Mouse (Mus musculus) liver, embryonic 14.5 days (tissue): Measurements from ENCODE around the gene Pabpc4. TPM values are rescaled to one million over a fixed set of nuclear protein-coding genes. Genes with fewer than 3 reads are reported as not detected.
A peak's percentile ranks its signal among the peaks of the same experiment; 100 is the strongest.

Experiments
- ATAC-seq: fragments of 200-750 bp; cut with Nextera tagmentation; 2 replicates; pipeline ENCODE4 v1.8.0; 2017; ENCODE audit warnings: moderate number of reproducible peaks, mild to moderate bottlenecking, moderate library complexity; ENCODE audit not compliant: insufficient read depth
- DNase-seq, 3 experiments: peaks; one replicate each; pipeline ENCODE4 v3.0.0-alpha.2; 2012 to 2013; ENCODE audit warnings: low read depth in 3 of 3, low spot score in 3 of 3
- H3K27ac ChIP-seq: fragments of 300-500 bp; sonication (generic); 2 replicates; pipeline ENCODE4 v1.5.1; 2014; ENCODE audit warnings: moderate library complexity, mild to moderate bottlenecking, control low read depth, inconsistent platforms
- H3K27me3 ChIP-seq: fragments of 300-500 bp; sonication (generic); 2 replicates; pipeline ENCODE4 v1.6.1; 2014; ENCODE audit warnings: mild to moderate bottlenecking, low read length, moderate library complexity; ENCODE audit not compliant: control insufficient read depth, insufficient read depth
- H3K36me3 ChIP-seq: fragments of 300-500 bp; sonication (generic); replicated peaks from 2 replicates; pipeline ENCODE4 v1.6.1; 2014; ENCODE audit warnings: low read depth; ENCODE audit not compliant: control insufficient read depth, insufficient read depth
- H3K4me1 ChIP-seq, 2 experiments: fragments of 200-500 bp in 1 of 2; fragments of 300-500 bp in 1 of 2; sonication (generic) in 1 of 2; replicated peaks; 2 replicates each; pipeline ENCODE4 v1.6.1; 2012 to 2014; ENCODE audit warnings: antibody characterized with exemption in 1 of 2, inconsistent platforms in 1 of 2, low read length in 1 of 2; ENCODE audit not compliant: control insufficient read depth in 2 of 2, insufficient read depth in 2 of 2
- H3K4me2 ChIP-seq: fragments of 300-500 bp; sonication (generic); 2 replicates; pipeline ENCODE4 v1.6.1; 2014; ENCODE audit warnings: low read depth, mild to moderate bottlenecking, control low read depth, moderate library complexity
- H3K4me3 ChIP-seq, 2 experiments: fragments of 200-500 bp in 1 of 2; fragments of 300-500 bp in 1 of 2; sonication (generic) in 1 of 2; 2 replicates each; pipeline ENCODE4 v1.5.1; 2012 to 2014; ENCODE audit warnings: low read depth in 2 of 2, low read length in 2 of 2, mild to moderate bottlenecking in 2 of 2, control low read depth in 1 of 2, inconsistent platforms in 1 of 2, moderate library complexity in 1 of 2; ENCODE audit not compliant: insufficient read depth in 1 of 2
- H3K9ac ChIP-seq: fragments of 300-500 bp; sonication (generic); replicated peaks from 2 replicates; pipeline ENCODE4 v1.6.1; 2014; ENCODE audit warnings: mild to moderate bottlenecking, control low read depth, moderate library complexity
- H3K9me3 ChIP-seq: fragments of 300-500 bp; sonication (generic); 2 replicates; pipeline ENCODE4 v1.6.1; 2016; ENCODE audit warnings: low read length, mixed read lengths; ENCODE audit not compliant: control insufficient read depth
- CTCF ChIP-seq: IDR thresholded peaks from 2 replicates; pipeline ENCODE4 v1.5.1; 2016; ENCODE audit warnings: antibody characterized with exemption, low read depth, control low read depth
- EP300 ChIP-seq: IDR thresholded peaks from 2 replicates; pipeline ENCODE4 v1.6.1; 2016; ENCODE audit warnings: antibody characterized with exemption, low read depth
- WGBS: fragments of 180-500 bp; shearing (Covaris S2); extraction: QIAGEN DNeasy Blood & Tissue Kit; methylation state at CpG from one replicate; pipeline ENCODE4 v1.1.7; 2014; ENCODE audit not compliant: insufficient replicate concordance; 5-methylcytosine and 5-hydroxymethylcytosine counted together
- polyA plus RNA-seq, 2 experiments: library from polyadenylated mRNA; depleted of rRNA in 1 of 2; stranded (reverse) in 1 of 2; unstranded in 1 of 2; fragments of >200 nt; fragmentation: Nextera tagmentation in 1 of 2; extraction: Ambion mirVana in 1 of 2; gene quantifications; 2 replicates each; pipeline versions ENCODE4 v1.2.1 to v1.2.3; 2012 to 2014

The Pabpc4 gene
- polyA plus RNA-seq, 2 experiments = 101 to 209 TPM

DNA sequence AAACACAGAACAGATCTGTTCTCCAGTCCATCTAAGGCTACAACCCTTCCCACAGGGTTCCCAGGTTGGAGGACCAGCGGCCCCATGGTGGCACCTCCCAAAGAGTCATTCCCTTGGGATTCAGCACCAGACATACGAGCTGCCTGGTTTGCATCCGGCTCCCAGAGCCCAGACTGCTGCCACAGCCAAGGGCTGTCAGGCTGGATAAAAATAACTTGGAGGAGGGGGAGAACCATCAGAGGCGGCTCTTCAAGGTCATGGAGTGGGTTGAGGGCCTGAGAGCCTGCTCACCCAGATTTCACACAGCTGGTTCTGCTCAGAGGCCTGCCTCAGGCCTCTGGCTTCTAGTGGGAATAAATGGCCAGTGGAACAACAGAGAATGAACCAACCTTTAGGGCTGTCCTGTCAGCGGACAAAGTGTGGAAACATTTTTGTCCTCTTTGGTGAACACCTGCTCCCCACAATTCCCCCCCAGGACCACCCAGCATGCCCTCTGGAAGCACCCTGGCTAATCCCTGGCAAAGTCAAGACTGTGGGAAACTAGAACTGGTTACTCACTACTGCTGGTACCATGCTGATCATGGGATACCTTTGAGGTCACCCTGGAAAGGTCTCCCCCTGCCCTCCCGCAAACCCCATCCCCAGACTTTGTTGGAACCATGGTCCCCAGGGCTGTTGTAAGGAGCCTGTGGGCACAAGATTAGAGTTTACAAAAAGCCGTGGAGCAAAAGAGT lies 14.8 kb upstream of the Pabpc4 start:
- no peak overlapping the region for H3K4me3 ChIP-seq
- no peak for ATAC-seq
- WGBS = 56% methylated on average over 7 of the region's 7 CpGs
- DNase-seq = no peak
- H3K4me2 ChIP-seq = no peak overlapping the region
- H3K9me3 ChIP-seq = no peaks in the 10 kb centered on the region
- peaks cover 3% of the 10 kb centered on the region; the same call in 1 of the 2 replicates for H3K27me3 ChIP-seq
- no peak overlapping the region for H3K9ac ChIP-seq
- no peaks in the 10 kb centered on the region for H3K36me3 ChIP-seq
- no peaks in the 10 kb centered on the region for H3K4me1 ChIP-seq
- H3K27ac ChIP-seq = no peak overlapping the region
- no peak for TF ChIP-seq EP300
- no peak for TF ChIP-seq CTCF

DNA sequence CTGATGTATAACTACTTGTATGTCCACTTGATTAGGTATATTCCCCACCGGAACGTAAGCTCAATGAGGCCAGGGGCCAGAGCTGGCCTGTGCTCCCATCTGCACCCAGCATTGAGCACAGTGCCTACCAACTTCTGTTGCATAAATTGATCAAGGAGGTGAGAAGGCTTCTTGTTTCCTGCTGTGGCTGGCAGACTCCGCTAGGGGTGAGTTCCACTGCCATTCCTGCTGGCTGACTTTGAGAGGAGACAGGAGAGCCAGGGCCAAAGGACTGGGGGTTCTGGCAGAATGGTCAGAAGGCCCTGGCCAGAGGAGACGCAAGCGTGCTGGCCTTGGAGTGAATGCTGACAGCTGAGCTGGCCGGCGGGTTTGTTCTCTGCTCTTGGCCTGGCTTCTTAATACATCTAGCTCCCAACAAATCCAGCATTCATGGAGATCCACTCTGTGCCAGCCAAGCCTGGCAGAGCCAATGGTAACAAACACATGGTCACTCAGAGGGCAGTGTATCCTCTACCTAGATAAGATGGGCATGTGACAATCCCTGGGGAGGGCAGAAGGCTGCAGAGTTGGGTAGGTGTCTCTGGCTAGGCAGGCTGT lies 13.1 kb upstream of the Pabpc4 start:
- H3K27ac ChIP-seq = no peak overlapping the region
- H3K4me3 ChIP-seq = no peak overlapping the region
- no peaks in the 10 kb centered on the region for H3K4me1 ChIP-seq
- no peak overlapping the region for H3K9ac ChIP-seq
- no peak overlapping the region for H3K4me2 ChIP-seq
- TF ChIP-seq CTCF (no peak), EP300 (no peak)
- H3K9me3 ChIP-seq = no peaks in the 10 kb centered on the region
- no peaks in the 10 kb centered on the region for H3K36me3 ChIP-seq
- no peak for ATAC-seq
- WGBS = 64% methylated on average over 7 of the region's 7 CpGs
- H3K27me3 ChIP-seq = no peaks in the 10 kb centered on the region
- no peak for DNase-seq

DNA sequence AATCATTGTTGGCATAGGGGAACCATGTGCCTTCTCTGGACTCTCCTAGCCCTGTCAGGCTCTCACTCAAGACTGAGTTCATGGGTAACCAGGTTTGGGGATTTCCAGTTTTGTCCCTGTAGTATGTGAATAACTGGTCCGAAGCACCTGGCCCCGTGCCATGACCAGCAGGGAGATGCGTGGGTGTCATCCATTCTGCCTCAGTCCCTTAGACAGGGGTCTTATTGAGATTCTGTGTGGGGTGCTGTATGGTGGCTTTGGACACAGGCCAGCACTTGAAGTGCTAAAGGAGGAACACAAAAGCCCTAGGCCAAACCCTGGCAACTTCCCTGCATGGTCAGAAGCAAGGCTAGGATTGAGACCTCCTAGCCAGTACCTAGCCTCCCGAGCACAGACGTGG lies 9.9 kb upstream of the Pabpc4 start:
- no peak overlapping the region for H3K27ac ChIP-seq
- no peak overlapping the region for H3K9ac ChIP-seq
- WGBS = 74% methylated on average over 5 of the region's 5 CpGs
- H3K4me3 ChIP-seq = no peak overlapping the region
- TF ChIP-seq CTCF (no peak), EP300 (no peak)
- no peaks in the 10 kb centered on the region for H3K27me3 ChIP-seq
- H3K4me1 ChIP-seq = no peaks in the 10 kb centered on the region
- H3K36me3 ChIP-seq = no peaks in the 10 kb centered on the region
- no peaks in the 10 kb centered on the region for H3K9me3 ChIP-seq
- no peak for DNase-seq
- ATAC-seq = no peak
- no peak overlapping the region for H3K4me2 ChIP-seq

DNA sequence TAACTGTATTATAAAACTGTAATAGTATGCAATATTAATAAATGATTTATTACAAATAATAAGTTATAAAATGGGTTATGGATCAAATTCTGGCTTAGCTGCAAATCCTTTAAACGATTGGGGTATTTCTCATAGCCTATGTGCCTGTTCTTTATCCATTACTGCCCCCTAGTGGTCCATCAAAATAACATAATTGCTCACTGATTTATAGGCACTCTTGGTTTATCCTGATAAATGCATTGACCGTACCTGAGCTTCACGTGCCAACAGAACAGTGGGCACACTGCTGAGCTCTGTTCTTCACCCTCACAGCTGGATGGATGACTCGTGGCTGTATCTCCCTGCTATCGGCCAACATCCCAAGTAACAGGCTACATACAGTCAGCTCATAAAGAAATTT lies 7.5 kb upstream of the Pabpc4 start:
- H3K4me3 ChIP-seq = no peak overlapping the region
- H3K36me3 ChIP-seq = no peaks in the 10 kb centered on the region
- ATAC-seq (no peak), DNase-seq (peak; percentile 24 to 42 (median 31))
- H3K27ac ChIP-seq = no peak overlapping the region
- H3K9me3 ChIP-seq = no peaks in the 10 kb centered on the region
- no peak overlapping the region for H3K4me2 ChIP-seq
- H3K9ac ChIP-seq = no peak overlapping the region
- H3K27me3 ChIP-seq = no peaks in the 10 kb centered on the region
- peak; percentile 69 for TF ChIP-seq CTCF
- TF ChIP-seq EP300 = no peak
- 15% methylated on average over 5 of the region's 5 CpGs for WGBS
- H3K4me1 ChIP-seq = no peaks in the 10 kb centered on the region

DNA sequence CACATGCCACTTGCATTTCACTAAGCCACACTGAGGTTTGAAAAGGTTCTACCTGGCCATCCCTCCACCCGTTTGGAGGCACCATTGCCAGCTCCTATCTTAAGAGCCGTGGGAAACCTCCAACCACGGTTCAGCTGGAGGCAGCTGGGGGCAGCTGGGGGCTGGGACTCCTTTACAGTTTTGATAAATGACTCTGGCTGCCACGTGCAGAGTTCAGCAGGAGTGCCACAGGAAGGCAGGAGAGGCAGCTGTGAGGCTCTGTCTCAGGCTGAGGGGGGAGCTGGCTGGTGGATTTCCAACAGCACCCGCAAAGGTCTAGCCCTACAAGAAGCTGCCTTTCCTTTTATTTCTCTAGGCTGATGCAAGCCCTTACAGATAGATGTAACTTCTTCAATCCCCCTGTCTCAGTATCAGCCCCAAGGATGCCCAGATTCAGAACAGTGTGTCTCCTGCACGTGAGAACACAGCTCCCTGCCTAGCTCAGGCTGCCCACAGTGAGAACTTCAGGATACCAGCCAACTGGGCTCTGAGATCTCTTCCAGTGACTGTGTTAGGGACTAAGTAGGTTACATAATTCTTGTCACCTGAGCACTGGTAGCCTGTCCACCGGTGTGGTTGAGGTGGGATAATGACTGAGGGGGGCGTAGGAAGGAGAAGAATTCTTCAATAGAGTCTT lies 1.9 kb upstream of the Pabpc4 start:
- Histone ChIP-seq H3K4me1 (no peaks in the 10 kb centered on the region), H3K9ac (no peak overlapping the region), H3K9me3 (no peaks in the 10 kb centered on the region), H3K4me2 (no peak overlapping the region), H3K36me3 (no peaks in the 10 kb centered on the region), H3K4me3 (no peak overlapping the region), H3K27ac (no peak overlapping the region), H3K27me3 (no peaks in the 10 kb centered on the region)
- DNase-seq (no peak), ATAC-seq (no peak)
- TF ChIP-seq EP300 (no peak), CTCF (no peak)
- WGBS = 24% methylated on average over 8 of the region's 8 CpGs
